Mouse (Mus musculus) MEL (cell line): Measurements from ENCODE around the gene Snrpa. TPM values are rescaled to one million over a fixed set of nuclear protein-coding genes. Genes with fewer than 3 reads are reported as not detected.

Source experiments
- DNase-seq: peaks from one replicate; pipeline ENCODE4 v3.0.0; 2011; ENCODE audit warnings: low read depth, low spot score
- H3K27ac ChIP-seq: 2 replicates; pipeline ENCODE4 v1.5.1; 2012; ENCODE audit warnings: low read depth, mild to moderate bottlenecking, control low read depth, low read length, moderate library complexity; ENCODE audit not compliant: control insufficient read depth
- H3K27me3 ChIP-seq, 2 experiments: fragments of 150-350 bp in 1 of 2; sonication (generic) in 1 of 2; 2 replicates each; pipeline ENCODE4 v1.6.1; 2012; ENCODE audit warnings: low read length in 2 of 2, mild to moderate bottlenecking in 2 of 2, improper control_type of control experiment in 1 of 2, moderate library complexity in 1 of 2; ENCODE audit not compliant: insufficient read depth in 2 of 2, control insufficient read depth in 1 of 2
- H3K36me3 ChIP-seq, 2 experiments: 2 replicates each; pipeline ENCODE4 v1.6.1; 2012 to 2014; ENCODE audit warnings: low read length in 2 of 2, improper control_type of control experiment in 1 of 2, inconsistent platforms in 1 of 2, mild to moderate bottlenecking in 1 of 2; ENCODE audit not compliant: insufficient read depth in 2 of 2, control insufficient read depth in 1 of 2
- H3K4me1 ChIP-seq, 2 experiments: fragments of 150-350 bp in 1 of 2; sonication (generic) in 1 of 2; 2 replicates each; pipeline ENCODE4 v1.6.1; 2012; ENCODE audit warnings: low read length in 2 of 2, improper control_type of control experiment in 1 of 2, mild to moderate bottlenecking in 1 of 2; ENCODE audit not compliant: insufficient read depth in 2 of 2, control insufficient read depth in 1 of 2
- H3K4me3 ChIP-seq, 2 experiments: fragments of 150-350 bp in 1 of 2; sonication (generic) in 1 of 2; 2 replicates each; pipeline ENCODE4 v1.5.1; 2012; ENCODE audit warnings: low read depth in 2 of 2, low read length in 2 of 2, mild to moderate bottlenecking in 2 of 2, moderate library complexity in 2 of 2, control low read depth in 1 of 2, improper control_type of control experiment in 1 of 2; ENCODE audit not compliant: control insufficient read depth in 1 of 2, insufficient read depth in 1 of 2
- H3K79me2 ChIP-seq: 2 replicates; pipeline ENCODE4 v1.6.1; 2012; ENCODE audit warnings: mild to moderate bottlenecking, low read length, moderate library complexity; ENCODE audit not compliant: control insufficient read depth, poor library complexity, insufficient read depth
- H3K9ac ChIP-seq: 2 replicates; pipeline ENCODE4 v1.6.1; 2012; ENCODE audit warnings: low read depth, mild to moderate bottlenecking, control low read depth, low read length, moderate library complexity; ENCODE audit not compliant: control insufficient read depth, poor library complexity, severe bottlenecking
- H3K9me3 ChIP-seq: fragments of 150-350 bp; sonication (generic); replicated peaks from 2 replicates; pipeline ENCODE4 v1.6.1; 2012; ENCODE audit warnings: mild to moderate bottlenecking, low read length, improper control_type of control experiment, moderate library complexity; ENCODE audit not compliant: insufficient read depth
- CHD1 ChIP-seq: IDR thresholded peaks from 2 replicates; pipeline ENCODE4 v1.6.1; 2012; ENCODE audit warnings: low read depth, mild to moderate bottlenecking, inconsistent platforms, low read length, improper control_type of control experiment
- CHD2 ChIP-seq: IDR thresholded peaks from 2 replicates; pipeline ENCODE4 v1.6.1; 2011; ENCODE audit warnings: low read length, improper control_type of control experiment
- ELF1 ChIP-seq: IDR thresholded peaks from 2 replicates; pipeline ENCODE4 v1.6.1; 2014; ENCODE audit warnings: low read depth, mild to moderate bottlenecking, inconsistent platforms, low read length, improper control_type of control experiment, moderate library complexity
- ETS1 ChIP-seq: IDR thresholded peaks from 2 replicates; pipeline ENCODE4 v1.6.1; 2012; ENCODE audit warnings: low read depth, mild to moderate bottlenecking, inconsistent platforms, low read length, improper control_type of control experiment, moderate library complexity
- GABPA ChIP-seq: IDR thresholded peaks from 2 replicates; pipeline ENCODE4 v1.6.1; 2012; ENCODE audit warnings: low read depth, mild to moderate bottlenecking, inconsistent platforms, low read length, improper control_type of control experiment, moderate library complexity
- GATA1 ChIP-seq: IDR thresholded peaks from 2 replicates; pipeline ENCODE4 v1.6.1; 2011; ENCODE audit warnings: low read depth, low read length, improper control_type of control experiment
- MAFK ChIP-seq: IDR thresholded peaks from 2 replicates; pipeline ENCODE4 v1.6.1; 2011; ENCODE audit warnings: low read depth, mild to moderate bottlenecking, low read length, improper control_type of control experiment, borderline replicate concordance
- MAZ ChIP-seq: IDR thresholded peaks from 2 replicates; pipeline ENCODE4 v1.6.1; 2012; ENCODE audit warnings: low read depth, mild to moderate bottlenecking, inconsistent platforms, low read length, improper control_type of control experiment
- MXI1 ChIP-seq: IDR thresholded peaks from 2 replicates; pipeline ENCODE4 v1.6.1; 2011; ENCODE audit warnings: mild to moderate bottlenecking, low read depth, low read length, improper control_type of control experiment
- MYB ChIP-seq: IDR thresholded peaks from 2 replicates; pipeline ENCODE4 v1.6.1; 2011; ENCODE audit warnings: mild to moderate bottlenecking, low read depth, low read length, improper control_type of control experiment
- NRF1 ChIP-seq: IDR thresholded peaks from 2 replicates; pipeline ENCODE4 v1.6.1; 2014; ENCODE audit warnings: low read depth, mild to moderate bottlenecking, inconsistent platforms, low read length, improper control_type of control experiment, moderate library complexity; ENCODE audit not compliant: poor library complexity, insufficient read depth, severe bottlenecking
- POLR2A ChIP-seq, 2 experiments: IDR thresholded peaks; 2 replicates each; pipeline ENCODE4 v1.6.1; 2011 to 2012; ENCODE audit warnings: low read length in 2 of 2, mild to moderate bottlenecking in 2 of 2, control low read depth in 1 of 2, improper control_type of control experiment in 1 of 2, low read depth in 1 of 2, moderate library complexity in 1 of 2; ENCODE audit not compliant: control insufficient read depth in 1 of 2, insufficient read depth in 1 of 2, poor library complexity in 1 of 2
- POLR2AphosphoS2 ChIP-seq: IDR thresholded peaks from 2 replicates; pipeline ENCODE4 v1.6.1; 2011; ENCODE audit warnings: low read length, improper control_type of control experiment
- SIN3A ChIP-seq: IDR thresholded peaks from 2 replicates; pipeline ENCODE4 v1.6.1; 2012; ENCODE audit warnings: low read length, improper control_type of control experiment, inconsistent platforms
- SMC3 ChIP-seq: IDR thresholded peaks from 2 replicates; pipeline ENCODE4 v1.6.1; 2011; ENCODE audit warnings: low read depth, low read length, improper control_type of control experiment
- TAL1 ChIP-seq: IDR thresholded peaks from 2 replicates; pipeline ENCODE4 v1.6.1; 2012; ENCODE audit warnings: mild to moderate bottlenecking, inconsistent platforms, low read length, moderate library complexity, mixed read lengths
- TBP ChIP-seq: IDR thresholded peaks from 2 replicates; pipeline ENCODE4 v1.8.0; 2011; ENCODE audit warnings: low read depth, low read length, improper control_type of control experiment
- TCF12 ChIP-seq: IDR thresholded peaks from 2 replicates; pipeline ENCODE4 v1.6.1; 2014; ENCODE audit warnings: low read depth, mild to moderate bottlenecking, inconsistent platforms, low read length, improper control_type of control experiment, moderate library complexity
- USF1 ChIP-seq: IDR thresholded peaks from 2 replicates; pipeline ENCODE4 v1.6.1; 2014; ENCODE audit warnings: low read depth, mild to moderate bottlenecking, inconsistent platforms, low read length, improper control_type of control experiment, moderate library complexity
- ZC3H11A ChIP-seq: IDR thresholded peaks from 2 replicates; pipeline ENCODE4 v1.6.1; 2012; ENCODE audit warnings: low read depth, mild to moderate bottlenecking, inconsistent platforms, low read length, improper control_type of control experiment
- polyA plus RNA-seq, 2 experiments: library from polyadenylated mRNA; stranded (reverse) in 1 of 2; unstranded in 1 of 2; fragments of >175 nt in 1 of 2; fragments of >200 nt in 1 of 2; gene quantifications; 2 replicates each; pipeline versions ENCODE4 v1.2.1 to v1.2.4; 2012; ENCODE audit warnings: low replicate concordance in 2 of 2, low read depth in 1 of 2; ENCODE audit not compliant: insufficient read length in 2 of 2, insufficient read depth in 1 of 2, missing spikeins in 1 of 2
- total RNA-seq: library from RNA; depleted of rRNA; stranded (reverse); fragments of 300-350 nt; gene quantifications from 2 replicates; pipeline ENCODE4 v1.2.3, GENCODE M21; 2012; rRNA removed

The Snrpa gene
- total and polyA plus RNA-seq, 3 experiments = 128 to 310 TPM; not detected in 1

- no peak overlapping the region for H3K9ac ChIP-seq
- H3K36me3 ChIP-seq = no peaks in the 10 kb centered on the region
- H3K27me3 ChIP-seq = no peaks in the 10 kb centered on the region
- H3K27ac ChIP-seq = no peak overlapping the region
- H3K79me2 ChIP-seq = no peaks in the 10 kb centered on the region
- DNase-seq = no peak
- no peaks in the 10 kb centered on the region for H3K9me3 ChIP-seq
- H3K4me1 ChIP-seq = no peaks in the 10 kb centered on the region
- TF ChIP-seq SIN3A (no peak), NRF1 (no peak), GABPA (no peak), TBP (no peak), ELF1 (no peak), ETS1 (no peak), POLR2AphosphoS2 (no peak), CHD2 (no peak), MAFK (no peak), TAL1 (no peak), POLR2A (IDR thresholded peaks at IDR 0.05; ENCODE audit: control insufficient read depth in 1 of 2, insufficient read depth in 1 of 2, low read depth in 1 of 2, low read length in 2 of 2, poor library complexity in 1 of 2) (no peak), MXI1 (no peak), ZC3H11A (no peak), MAZ (no peak), SMC3 (no peak)
- TF ChIP-seq, all 39 proteins: peak for 0
- H3K4me3 ChIP-seq = no peak overlapping the region
Observed at GRCm38 (mm10) chr7:27156005-27156404, 40.1 kb downstream of the Snrpa start.

- no peak for DNase-seq
- TF ChIP-seq CHD2 = no peak
- TF ChIP-seq ZC3H11A = no peak
- no peak for TF ChIP-seq TBP
- TF ChIP-seq CHD1 = no peak
- no peak for TF ChIP-seq MAFK
- TF ChIP-seq POLR2AphosphoS2 = no peak
- no peak for TF ChIP-seq GATA1
- TF ChIP-seq GABPA = no peak
- no peak for TF ChIP-seq MYB
- no peak for TF ChIP-seq MXI1
- TF ChIP-seq TCF12 = no peak
- TF ChIP-seq USF1 = no peak
- no peak within 1 kb of the TSS for H3K27ac ChIP-seq
- no peaks in the 10 kb centered on the region for H3K9me3 ChIP-seq
- no peaks in the 10 kb centered on the region for H3K36me3 ChIP-seq
- H3K4me3 ChIP-seq = no peak within 1 kb of the TSS
- no peaks in the 10 kb centered on the region for H3K79me2 ChIP-seq
- H3K4me1 ChIP-seq = no peaks in the 10 kb centered on the region
- no peaks in the 10 kb centered on the region for H3K27me3 ChIP-seq
- no peak within 1 kb of the TSS for H3K9ac ChIP-seq
Observed at GRCm38 (mm10) chr7:27153205-27153764, 42.8 kb downstream of the Snrpa start, which contains the start of gene Cyp2t4. Cyp2t4 (plus strand) TSS chr7:27153714.

Other genes starting within 250 kb of the Snrpa start
- not detected in 2 replicates for gene Cyp2a12, start 167.2 kb downstream of the Snrpa start, total RNA-seq
- not detected for gene Cyp2a12, start 167.2 kb downstream of the Snrpa start, polyA plus RNA-seq
- gene Cyp2f2, start 76.4 kb downstream of the Snrpa start, total RNA-seq = not detected in 2 replicates
- gene Cyp2f2, start 76.4 kb downstream of the Snrpa start, polyA plus RNA-seq = not detected
- not detected in 2 replicates for gene Cyp2t4, start 42.6 kb downstream of the Snrpa start, total RNA-seq
- under 1 TPM in 1 of 2 experiments, not detected in 1; 0.28 TPM for gene Cyp2t4, start 42.6 kb downstream of the Snrpa start, polyA plus RNA-seq
- gene Egln2, start 29.5 kb downstream of the Snrpa start, total RNA-seq = 61.8 and 69.5 TPM in 2 replicates
- gene Egln2, start 29.5 kb downstream of the Snrpa start, polyA plus RNA-seq = 10 to 100 TPM in 1 of 2 experiments, not detected in 1; 80.1 TPM
- gene Rab4b, start 17.4 kb downstream of the Snrpa start, total RNA-seq = 6.7 and 9.7 TPM in 2 replicates
- 10 to 100 TPM in 1 of 2 experiments, not detected in 1; 32.6 TPM for gene Rab4b, start 17.4 kb downstream of the Snrpa start, polyA plus RNA-seq
- gene Gm21983, start 15.2 kb downstream of the Snrpa start, total RNA-seq = not detected in 2 replicates
- gene Gm21983, start 15.2 kb downstream of the Snrpa start, polyA plus RNA-seq = under 1 TPM in 1 of 2 experiments, not detected in 1; 0.22 TPM
- 2.0 and 2.1 TPM in 2 replicates for gene Mia, start 15.1 kb downstream of the Snrpa start, total RNA-seq
- 1 to 10 TPM in 1 of 2 experiments, not detected in 1; 2.8 TPM for gene Mia, start 15.1 kb downstream of the Snrpa start, polyA plus RNA-seq
- gene BC024978, start 490 bp downstream of the Snrpa start, total RNA-seq = 1.6 and 2.1 TPM in 2 replicates
- 1 to 10 TPM in 1 of 2 experiments, not detected in 1; 7.1 TPM for gene BC024978, start 490 bp downstream of the Snrpa start, polyA plus RNA-seq
- gene Itpkc, start 32.4 kb upstream of the Snrpa start, total RNA-seq = 5.1 and 6.8 TPM in 2 replicates
- 1 to 10 TPM in 1 of 2 experiments, not detected in 1; 6.3 TPM for gene Itpkc, start 32.4 kb upstream of the Snrpa start, polyA plus RNA-seq
- 12.5 and 13.8 TPM in 2 replicates for gene Coq8b, start 36.8 kb upstream of the Snrpa start, total RNA-seq
- 10 to 100 TPM in 1 of 2 experiments, not detected in 1; 22.7 TPM for gene Coq8b, start 36.8 kb upstream of the Snrpa start, polyA plus RNA-seq
- 2.2 and 3.6 TPM in 2 replicates for gene Numbl, start 62.2 kb upstream of the Snrpa start, total RNA-seq
- 10 to 100 TPM in 1 of 2 experiments, not detected in 1; 10.6 TPM for gene Numbl, start 62.2 kb upstream of the Snrpa start, polyA plus RNA-seq
- 2.2 and 2.9 TPM in 2 replicates for gene Ltbp4, start 141.4 kb upstream of the Snrpa start, total RNA-seq
- 10 to 100 TPM in 1 of 2 experiments, not detected in 1; 14.2 TPM for gene Ltbp4, start 141.4 kb upstream of the Snrpa start, polyA plus RNA-seq
- gene Shkbp1, start 159.7 kb upstream of the Snrpa start, total RNA-seq = 24.2 and 25.4 TPM in 2 replicates
- 10 to 100 TPM in 1 of 2 experiments, not detected in 1; 77.0 TPM for gene Shkbp1, start 159.7 kb upstream of the Snrpa start, polyA plus RNA-seq
- gene Gm20479, start 161.1 kb upstream of the Snrpa start, total RNA-seq = 0.42 TPM in 1 of 2 replicates, not detected in the other
- gene Gm20479, start 161.1 kb upstream of the Snrpa start, polyA plus RNA-seq = 1 to 10 TPM in 1 of 2 experiments, not detected in 1; 2.7 TPM